In the genomic region with DNA sequence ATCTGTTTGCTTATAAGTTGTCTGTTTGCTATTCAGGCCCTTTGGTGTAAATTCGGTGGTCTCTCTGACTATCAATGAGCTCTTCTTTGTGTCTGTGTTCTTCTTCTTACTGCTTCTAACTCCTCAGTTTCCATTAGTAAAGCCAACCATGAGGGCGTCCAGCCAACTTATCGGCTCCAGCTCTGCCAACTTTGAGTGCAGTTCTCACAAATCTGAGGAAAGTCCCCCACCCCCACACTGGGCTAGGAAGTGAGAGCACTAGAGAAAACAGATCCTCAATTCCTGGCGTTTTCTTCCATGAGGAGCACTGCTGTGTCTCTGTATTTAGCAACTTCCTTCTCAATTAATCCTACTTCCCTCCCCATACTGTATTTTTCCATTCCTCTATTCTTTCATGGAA, we compare ENCODE assay signal across 10 mouse cellular contexts. TPM values are rescaled to one million over a fixed set of nuclear protein-coding genes. Genes with fewer than 3 reads are reported as not detected.
DNase-seq lines count a peak whose midpoint lies in the region; ATAC-seq lines count a peak whose summit lies in the region.
"Had no signal": no experiment of that assay in that cellular context is flagged by ENCODE, and none has a peak within 500 bp of the region (broad histone marks: within the 10 kb centered on the region; RNA-seq: fewer than 3 reads in every experiment).

No protein-coding gene starts in this region.

- H3K36me3 ChIP-seq in midbrain, embryonic 16.5 days (ENCODE audit: control insufficient read depth, insufficient read depth, low read length): no peaks in the 10 kb centered on the region
- no peaks in the 10 kb centered on the region for H3K36me3 ChIP-seq in midbrain, embryonic 11.5 days (ENCODE audit: control insufficient read depth, insufficient read depth, low read length)
- H3K36me3 ChIP-seq: neural tube, embryonic 12.5 days had no signal

- intact Hi-C loops in gastrocnemius, postnatal 14 days (cut with DNase I; ENCODE audit: low total_unique reads): no loop called here

- no peak for ATAC-seq in midbrain, embryonic 16.5 days
- no peak for ATAC-seq in midbrain, embryonic 11.5 days (ENCODE audit: low FRiP score)

- no peaks in the 10 kb centered on the region for H3K9me3 ChIP-seq in midbrain, embryonic 16.5 days (replicated peaks; ENCODE audit: control insufficient read depth, low read length, poor library complexity, severe bottlenecking)
- no peaks in the 10 kb centered on the region for H3K9me3 ChIP-seq in midbrain, embryonic 11.5 days (ENCODE audit: control insufficient read depth, low read length)
- H3K9me3 ChIP-seq: neural tube, embryonic 12.5 days had no signal

- H3K4me1 ChIP-seq in midbrain, embryonic 16.5 days (ENCODE audit: control insufficient read depth, insufficient read depth, low read length): peaks cover 10% of the 10 kb centered on the region; the same call in 1 of the 2 replicates
- H3K4me1 ChIP-seq in midbrain, embryonic 11.5 days (ENCODE audit: control insufficient read depth, insufficient read depth, low read length): no peaks in the 10 kb centered on the region; the same call in 1 of the 2 replicates
- H3K4me1 ChIP-seq: neural tube, embryonic 12.5 days had no signal

- H3K27ac ChIP-seq in midbrain, embryonic 16.5 days (ENCODE audit: low read length): 0 out of 2 replicates have a peak overlapping the region, but pooled peaks have one; percentile 4
- H3K27ac ChIP-seq in midbrain, embryonic 11.5 days (ENCODE audit: low read depth, low read length): no peak overlapping the region
- H3K27ac ChIP-seq: neural tube, embryonic 12.5 days had no signal

- H3K4me3 ChIP-seq in midbrain, embryonic 16.5 days (ENCODE audit: low read depth, low read length): no peak overlapping the region
- H3K4me3 ChIP-seq in midbrain, embryonic 11.5 days (ENCODE audit: low read depth, low read length): no peak overlapping the region
- H3K4me3 ChIP-seq: neural tube, embryonic 12.5 days had no signal

- DNase-seq in cerebellum, adult 11-12 months: peak; percentile 34
- DNase-seq in cerebellum, adult 8-10 months: no peak
- DNase-seq in midbrain, embryonic 11.5 days (ENCODE audit: low spot score, missing footprints): no peak
- peak; percentile 49 to 51 for DNase-seq in layer of hippocampus, postnatal 36 days
- no peak for DNase-seq in gastrocnemius, postnatal 14 days
- no peak for DNase-seq in ovary, postnatal 10 days (ENCODE audit: low spot score)
- no peak for DNase-seq in heart, postnatal 4 days
- DNase-seq: lung, postnatal 36 days had no signal

- no peak overlapping the region for H3K4me2 ChIP-seq in midbrain, embryonic 16.5 days (ENCODE audit: low read length)
- H3K4me2 ChIP-seq in midbrain, embryonic 11.5 days: no peak overlapping the region
- H3K4me2 ChIP-seq: neural tube, embryonic 12.5 days had no signal

- H3K9ac ChIP-seq in midbrain, embryonic 16.5 days (ENCODE audit: low read depth, low read length): no peak overlapping the region
- H3K9ac ChIP-seq in midbrain, embryonic 11.5 days (ENCODE audit: low read length): no peak overlapping the region
- H3K9ac ChIP-seq: neural tube, embryonic 12.5 days had no signal

- 75% methylated on average over 4 of the region's 4 CpGs for WGBS in midbrain, embryonic 16.5 days
- 79% methylated on average over 4 of the region's 4 CpGs for WGBS in midbrain, embryonic 11.5 days

- H3K27me3 ChIP-seq in midbrain, embryonic 16.5 days (ENCODE audit: control insufficient read depth, insufficient read depth, low read depth, low read length): no peaks in the 10 kb centered on the region; the same call in 1 of the 2 replicates
- H3K27me3 ChIP-seq in midbrain, embryonic 11.5 days (ENCODE audit: control insufficient read depth, insufficient read depth, low read length): peaks cover 3% of the 10 kb centered on the region; the same call in 1 of the 2 replicates

RNA-seq across cellular contexts. Expression of a gene that starts 4.4 kb away (rescaled TPM):
- 106 and 142 TPM in 2 replicates for polyA plus RNA-seq in midbrain, embryonic 16.5 days (2015; fragmentation: Nextera tagmentation; extraction: Ambion mirVana)
- 33.5 and 39.5 TPM in 2 replicates for polyA plus RNA-seq in midbrain, embryonic 11.5 days (2014; fragmentation: Nextera tagmentation; extraction: Ambion mirVana)
- total RNA-seq in layer of hippocampus, postnatal 36 days (2021): 100 to 1,000 TPM; 377 to 416 TPM
- 1 to 10 TPM; 1.6 to 2.6 TPM for total RNA-seq in gastrocnemius, postnatal 14 days (2021)
- total RNA-seq in heart, postnatal 4 days (2021): 1 to 10 TPM; 2.3 to 2.8 TPM

Comparison
In these comparisons a context has a peak if more than half of its experiments do, and no peak if none do; other contexts are left out.
1. DNase-seq: peak in cerebellum, adult 11-12 months (single experiment) and layer of hippocampus, postnatal 36 days (2 of 2); none in cerebellum, adult 8-10 months (single experiment), midbrain, embryonic 11.5 days (single experiment), gastrocnemius, postnatal 14 days (single experiment), ovary, postnatal 10 days (single experiment) and heart, postnatal 4 days (single experiment).
2. RNA of a gene that starts 4.4 kb away (total RNA-seq): 377 to 416 TPM in layer of hippocampus, postnatal 36 days; 2.3 to 2.8 TPM in heart, postnatal 4 days and 1.6 to 2.6 TPM in gastrocnemius, postnatal 14 days; every median in the first group is over 100 times any median in the second.